Mouse (Mus musculus) liver, embryonic 16.5 days (tissue): ENCODE measurements around the gene Atg9b. TPM values are rescaled to one million over a fixed set of nuclear protein-coding genes. Genes with fewer than 3 reads are reported as not detected.
A peak's percentile ranks its signal among the peaks of the same experiment; 100 is the strongest.

Experiments used
- ATAC-seq: fragments of 200-750 bp; cut with Nextera tagmentation; 2 replicates; pipeline ENCODE4 v1.8.0; 2017; ENCODE audit warnings: low read depth, mild to moderate bottlenecking, moderate number of reproducible peaks, moderate library complexity
- H3K27ac ChIP-seq: fragments of 300-500 bp; sonication (generic); 2 replicates; pipeline ENCODE4 v1.5.1; 2014; ENCODE audit warnings: mild to moderate bottlenecking, low read length
- H3K27me3 ChIP-seq: fragments of 300-500 bp; sonication (generic); 2 replicates; pipeline ENCODE4 v1.6.1; 2014; ENCODE audit warnings: low read depth, low read length, mixed read lengths; ENCODE audit not compliant: control insufficient read depth, insufficient read depth
- H3K36me3 ChIP-seq: fragments of 300-500 bp; sonication (generic); 2 replicates; pipeline ENCODE4 v1.6.1; 2014; ENCODE audit warnings: mild to moderate bottlenecking; ENCODE audit not compliant: control insufficient read depth, insufficient read depth
- H3K4me1 ChIP-seq: fragments of 300-500 bp; sonication (generic); 2 replicates; pipeline ENCODE4 v1.6.1; 2014; ENCODE audit warnings: low read depth, low read length, mixed read lengths; ENCODE audit not compliant: control insufficient read depth
- H3K4me2 ChIP-seq: fragments of 300-500 bp; sonication (generic); 2 replicates; pipeline ENCODE4 v1.6.1; 2014; ENCODE audit warnings: low read depth, low read length, mixed read lengths
- H3K4me3 ChIP-seq: fragments of 300-500 bp; sonication (generic); 2 replicates; pipeline ENCODE4 v1.5.1; 2014; ENCODE audit warnings: low read depth, mild to moderate bottlenecking, low read length
- H3K9ac ChIP-seq: fragments of 300-500 bp; sonication (generic); 2 replicates; pipeline ENCODE4 v1.6.1; 2014; ENCODE audit warnings: low read depth, low read length
- H3K9me3 ChIP-seq: fragments of 300-500 bp; sonication (generic); replicated peaks from 2 replicates; pipeline ENCODE4 v1.6.1; 2016; ENCODE audit warnings: low read length; ENCODE audit not compliant: control insufficient read depth
- WGBS: fragments of 180-500 bp; shearing (Covaris S2); extraction: QIAGEN DNeasy Blood & Tissue Kit; methylation state at CpG from one replicate; pipeline ENCODE4 v1.1.7; 2014; ENCODE audit not compliant: insufficient replicate concordance; 5-methylcytosine and 5-hydroxymethylcytosine counted together
- polyA plus RNA-seq: library from polyadenylated mRNA; unstranded; fragments of >200 nt; fragmentation: Nextera tagmentation; extraction: Ambion mirVana; gene quantifications from 2 replicates; pipeline ENCODE4 v1.2.1, GENCODE M21; 2015

Atg9b gene
- polyA plus RNA-seq, 1 experiment from 2014 or later, result 2.9 TPM

DNA sequence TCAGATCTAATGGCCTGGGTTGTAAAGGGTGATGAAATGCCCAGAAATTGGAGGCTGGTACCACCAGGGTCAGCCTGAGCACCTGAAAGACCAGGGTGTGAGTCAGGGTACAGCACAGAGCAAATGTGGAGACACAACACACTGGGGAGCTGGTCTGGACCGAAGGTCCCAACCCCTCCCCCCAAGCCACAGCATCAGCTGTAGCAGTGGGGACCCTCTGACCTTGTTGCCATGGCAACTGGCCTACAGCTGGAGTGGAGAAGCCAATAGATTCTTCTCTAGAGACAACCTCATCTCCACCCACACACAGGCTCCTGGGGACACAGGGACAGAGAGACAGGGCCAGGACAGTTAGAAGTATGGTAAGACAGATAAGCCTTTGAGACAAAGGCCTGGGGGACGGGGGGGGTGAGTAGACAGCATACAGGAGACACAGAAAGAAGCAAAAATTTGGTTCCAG, 47.9 kb downstream of the Atg9b start:
- peaks cover 38% of the 10 kb centered on the region for H3K4me1 ChIP-seq
- no peak overlapping the region for H3K9ac ChIP-seq
- no peak overlapping the region for H3K27ac ChIP-seq
- H3K36me3 ChIP-seq, result no peaks in the 10 kb centered on the region
- WGBS, result 10% methylated on average over 2 of the region's 2 CpGs
- peak; percentile 58 for ATAC-seq
- no peak overlapping the region for H3K4me2 ChIP-seq
- H3K4me3 ChIP-seq, result no peak overlapping the region
- no peaks in the 10 kb centered on the region for H3K9me3 ChIP-seq
- peaks cover 12% of the 10 kb centered on the region for H3K27me3 ChIP-seq

DNA sequence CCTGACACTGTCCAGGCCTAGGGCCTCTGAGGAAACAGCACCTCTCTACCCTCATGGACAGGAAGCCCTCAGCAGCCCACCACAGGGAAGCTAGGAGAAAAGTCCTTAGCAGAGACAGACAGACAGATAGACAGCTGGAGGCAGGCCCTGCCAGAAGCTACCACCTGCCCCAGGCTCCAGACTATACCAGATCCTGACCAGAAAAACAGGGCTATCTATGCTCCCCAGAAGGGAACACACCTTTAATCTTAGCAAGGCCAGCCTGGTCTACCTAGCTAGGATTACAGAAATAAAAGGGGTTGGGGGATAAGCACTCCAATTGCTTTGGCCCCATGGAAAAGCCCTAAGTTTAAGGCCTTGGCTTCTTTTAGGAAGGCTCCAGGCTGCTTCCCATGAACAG, 48.6 kb downstream of the Atg9b start:
- no peak overlapping the region for H3K27ac ChIP-seq
- peaks cover 6% of the 10 kb centered on the region for H3K27me3 ChIP-seq
- H3K9me3 ChIP-seq, result no peaks in the 10 kb centered on the region
- peaks cover 32% of the 10 kb centered on the region for H3K4me1 ChIP-seq
- no peak overlapping the region for H3K4me2 ChIP-seq
- no peaks in the 10 kb centered on the region for H3K36me3 ChIP-seq
- no peak overlapping the region for H3K4me3 ChIP-seq
- H3K9ac ChIP-seq, result no peak overlapping the region
- ATAC-seq, result no peak

DNA sequence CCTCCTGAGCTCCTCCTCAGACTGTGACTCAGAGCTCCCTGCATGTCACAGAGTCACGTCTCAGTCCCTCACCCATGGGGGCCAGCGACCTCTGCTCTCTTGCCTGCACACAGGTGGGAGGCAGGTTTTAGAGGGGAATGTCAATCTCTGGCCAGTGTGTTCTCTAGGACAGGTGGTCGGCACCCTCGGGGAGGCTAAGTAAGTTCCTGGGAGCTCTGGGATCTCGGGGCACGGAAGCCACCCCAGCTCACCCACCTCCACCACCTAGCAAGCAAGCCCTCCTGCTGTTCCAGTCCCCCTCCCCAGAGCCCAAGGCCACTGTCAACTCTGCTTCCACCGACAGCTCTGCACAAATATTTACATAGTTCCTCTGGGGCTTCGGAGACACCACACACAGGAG, 49.0 kb downstream of the Atg9b start:
- Histone ChIP-seq H3K4me1 (peaks cover 28% of the 10 kb centered on the region), H3K9ac (no peak overlapping the region), H3K36me3 (no peaks in the 10 kb centered on the region), H3K9me3 (no peaks in the 10 kb centered on the region), H3K27me3 (peaks cover 2% of the 10 kb centered on the region; the same call in 1 of the 2 replicates), H3K4me3 (no peak overlapping the region), H3K4me2 (no peak overlapping the region), H3K27ac (no peak overlapping the region)
- peak; percentile 55; the same call in 1 of the 2 replicates for ATAC-seq
- 54% methylated on average over 8 of the region's 8 CpGs for WGBS

DNA sequence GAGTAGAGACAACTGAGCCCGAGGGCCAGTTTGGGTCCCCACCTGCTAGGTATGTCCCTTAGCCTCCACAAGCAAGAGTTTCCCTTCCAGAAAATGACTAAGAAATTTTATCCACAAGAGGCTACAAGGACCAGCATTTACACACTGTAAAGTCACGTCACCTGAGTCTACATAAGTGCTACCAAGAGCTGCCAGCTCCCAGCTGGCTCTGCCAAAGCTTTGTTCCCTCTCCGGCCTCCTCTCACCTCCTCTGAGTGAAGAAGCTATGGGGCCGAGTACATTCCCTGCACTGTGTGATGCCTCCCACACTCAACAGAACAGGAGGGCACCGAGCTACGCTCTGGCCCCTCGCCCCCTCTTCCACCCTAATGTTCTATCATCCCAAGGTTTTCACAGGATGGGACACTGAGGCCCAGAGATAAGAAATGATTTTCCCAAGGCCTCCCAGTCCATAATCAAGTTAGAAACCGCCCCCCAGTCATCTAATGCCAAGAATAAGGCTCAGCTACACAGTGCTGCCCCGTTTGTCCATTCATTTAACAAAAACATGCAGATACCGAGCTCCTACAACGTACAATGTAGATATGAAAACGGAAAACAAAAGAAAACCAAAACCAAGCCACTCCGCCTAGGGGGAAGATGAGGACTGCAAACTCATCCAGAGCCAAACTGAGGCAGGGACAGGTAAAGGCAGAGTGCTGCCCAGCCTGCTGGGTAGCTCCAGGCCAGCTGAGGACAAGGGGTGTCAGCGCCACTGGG, 49.6 kb downstream of the Atg9b start:
- H3K4me2 ChIP-seq, result no peak overlapping the region

DNA sequence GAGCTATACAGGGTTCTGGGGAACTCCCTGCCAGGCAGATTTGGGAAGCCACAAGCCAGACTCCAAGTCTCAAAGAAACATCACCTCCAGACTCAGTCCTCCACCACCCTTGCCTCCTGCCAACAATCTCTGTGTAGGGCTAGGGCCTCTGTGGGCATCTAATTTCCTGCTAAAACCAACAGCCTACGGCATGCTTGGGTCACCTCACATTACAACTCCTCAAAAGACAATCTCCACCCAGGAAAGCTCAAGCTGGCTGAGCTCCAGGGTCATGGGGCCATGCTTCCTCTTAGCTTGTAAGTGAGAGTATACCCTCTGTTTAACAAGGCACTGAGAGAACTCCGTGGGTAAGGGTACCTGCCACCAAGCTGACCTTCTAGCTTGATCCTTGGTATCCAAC, 54.1 kb downstream of the Atg9b start:
- WGBS, result 20% methylated on average over 2 of the region's 2 CpGs
- Histone ChIP-seq H3K9me3 (no peaks in the 10 kb centered on the region), H3K36me3 (no peaks in the 10 kb centered on the region), H3K4me1 (peaks cover 3% of the 10 kb centered on the region; the same call in 1 of the 2 replicates), H3K9ac (no peak overlapping the region), H3K27ac (no peak overlapping the region), H3K27me3 (no peaks in the 10 kb centered on the region; the same call in 1 of the 2 replicates), H3K4me3 (no peak overlapping the region), H3K4me2 (no peak overlapping the region)
- ATAC-seq, result no peak

More for the DNA sequence above, 49.6 kb downstream of the Atg9b start:
- Histone ChIP-seq H3K27me3 (no peaks in the 10 kb centered on the region), H3K36me3 (no peaks in the 10 kb centered on the region), H3K4me3 (no peak overlapping the region), H3K4me1 (peaks cover 25% of the 10 kb centered on the region), H3K9me3 (no peaks in the 10 kb centered on the region), H3K9ac (no peak overlapping the region), H3K27ac (no peak overlapping the region)
- WGBS, result 59% methylated on average over 14 of the region's 14 CpGs
- no peak for ATAC-seq

DNA sequence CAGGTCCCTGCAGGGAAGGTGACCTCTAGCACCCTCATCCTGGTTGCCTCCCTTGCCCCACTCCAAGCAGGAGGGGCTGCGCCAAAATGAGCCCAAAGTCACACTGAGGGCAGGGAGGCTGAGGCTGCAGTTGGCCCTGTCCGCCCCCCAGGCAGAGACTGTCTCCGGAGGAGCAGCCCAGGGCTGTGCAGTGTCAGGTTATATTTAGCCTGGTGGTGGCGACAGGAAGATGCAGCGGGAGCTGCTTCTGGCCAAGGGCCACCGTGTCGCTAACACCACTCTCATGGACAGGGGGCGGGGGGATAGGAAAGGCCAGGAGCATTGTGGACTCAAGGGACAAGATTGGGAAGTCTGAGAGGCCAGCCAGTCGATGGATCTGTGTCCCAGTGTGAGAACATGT, 54.6 kb downstream of the Atg9b start:
- no peaks in the 10 kb centered on the region for H3K9me3 ChIP-seq
- H3K36me3 ChIP-seq, result no peaks in the 10 kb centered on the region
- H3K4me3 ChIP-seq, result no peak overlapping the region
- no peaks in the 10 kb centered on the region; the same call in 1 of the 2 replicates for H3K27me3 ChIP-seq
- ATAC-seq, result no peak
- no peak overlapping the region for H3K27ac ChIP-seq
- WGBS, result 23% methylated on average over 9 of the region's 9 CpGs
- no peak overlapping the region for H3K9ac ChIP-seq
- no peak overlapping the region for H3K4me2 ChIP-seq
- H3K4me1 ChIP-seq, result no peaks in the 10 kb centered on the region

DNA sequence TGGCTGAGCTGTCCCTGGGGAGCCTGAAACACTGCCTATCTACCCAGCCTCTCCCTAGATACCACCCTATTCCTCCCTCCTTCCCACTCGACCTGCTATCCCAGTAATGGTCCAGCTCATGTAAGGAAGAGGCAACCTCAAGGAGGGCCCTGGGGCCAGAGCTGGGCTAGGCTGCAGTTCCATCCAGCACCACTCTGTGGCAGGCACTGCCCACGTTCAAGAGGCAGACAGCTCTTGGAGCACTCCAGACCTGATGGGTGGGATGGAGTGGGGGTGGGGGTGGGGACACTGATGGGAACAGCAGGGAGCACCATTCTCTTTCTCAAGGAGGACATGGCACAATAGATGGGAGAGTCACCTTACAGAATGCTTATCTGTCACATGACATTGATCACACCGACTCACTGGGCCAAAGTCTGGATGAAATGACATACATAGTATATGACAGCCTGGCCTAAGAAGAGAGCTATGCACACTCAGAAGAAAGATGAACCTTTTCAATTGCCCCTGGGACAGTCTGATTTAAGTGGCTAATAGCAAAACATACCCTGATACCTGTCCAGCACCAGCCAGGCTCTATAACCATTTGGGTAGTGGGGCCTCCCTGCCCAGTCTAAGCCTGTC, 55.9 kb downstream of the Atg9b start:
- H3K27me3 ChIP-seq, result no peaks in the 10 kb centered on the region; the same call in 1 of the 2 replicates
- no peaks in the 10 kb centered on the region for H3K9me3 ChIP-seq
- 20% methylated on average over 3 of the region's 3 CpGs for WGBS
- no peak overlapping the region for H3K9ac ChIP-seq
- no peaks in the 10 kb centered on the region for H3K4me1 ChIP-seq
- peak; percentile 55; the same call in 1 of the 2 replicates for ATAC-seq
- no peak overlapping the region for H3K4me3 ChIP-seq
- H3K36me3 ChIP-seq, result no peaks in the 10 kb centered on the region
- no peak overlapping the region for H3K4me2 ChIP-seq
- no peak overlapping the region for H3K27ac ChIP-seq

DNA sequence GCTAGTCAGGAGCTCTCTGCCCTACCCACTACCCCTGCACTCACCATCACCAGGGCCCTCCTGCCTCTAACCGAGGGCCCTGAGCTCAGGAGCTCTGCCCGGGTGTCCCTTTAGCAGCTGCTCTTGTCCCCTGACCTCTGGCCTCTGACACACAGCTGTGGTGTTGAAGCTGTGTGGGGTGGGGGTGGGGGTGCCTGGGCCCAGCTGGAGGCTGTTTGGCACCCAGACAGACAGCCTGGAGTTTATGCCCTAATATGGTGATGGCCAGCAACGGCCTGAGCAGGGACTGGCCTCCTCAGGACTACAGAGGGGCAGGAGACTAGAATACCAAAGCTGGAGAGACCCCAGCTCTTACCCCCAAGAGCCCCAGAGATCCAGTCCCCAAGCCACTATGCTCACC, 57.2 kb downstream of the Atg9b start:
- Histone ChIP-seq H3K4me3 (no peak overlapping the region), H3K9ac (no peak overlapping the region), H3K9me3 (no peaks in the 10 kb centered on the region), H3K27ac (no peak overlapping the region), H3K4me1 (no peaks in the 10 kb centered on the region), H3K36me3 (no peaks in the 10 kb centered on the region), H3K4me2 (no peak overlapping the region), H3K27me3 (peaks cover under 1% of the 10 kb centered on the region; the same call in 1 of the 2 replicates)
- ATAC-seq, result no peak
- WGBS, result 26% methylated on average over 3 of the region's 3 CpGs
